Mouse (Mus musculus): ENCODE measurements around the gene Nckap5. TPM values are rescaled to one million over a fixed set of nuclear protein-coding genes. Genes with fewer than 3 reads are reported as not detected.

Gene Nckap5
- polyA plus RNA-seq, 1 experiment from 2014 or later: 8.8 TPM

- Histone ChIP-seq H3K27ac (peak overlapping the region; percentile 65), H3K36me3 (no peaks in the 10 kb centered on the region), H3K9me3 (replicated peaks) (no peaks in the 10 kb centered on the region), H3K9ac (peak overlapping the region; percentile 62), H3K4me1 (replicated peaks) (peaks cover 32% of the 10 kb centered on the region), H3K4me3 (peak overlapping the region; percentile 56), H3K27me3 (no peaks in the 10 kb centered on the region), H3K4me2 (peak overlapping the region; percentile 74)
- ATAC-seq (replicated peaks; ENCODE audit: insufficient number of reproducible peaks, insufficient read depth, low FRiP score, low read depth): peak; percentile 37; the same call in 1 of the 2 replicates
- WGBS: 6% methylated on average over 12 of the region's 12 CpGs
These were observed 92.3 kb downstream of the Nckap5 start for GRCm38 (mm10) chr1:126738291-126738640.

GRCm38 (mm10) chr1:126737554-126738290, 92.9 kb downstream of the Nckap5 start:
- Histone ChIP-seq H3K36me3 (no peaks in the 10 kb centered on the region), H3K4me1 (replicated peaks) (peaks cover 32% of the 10 kb centered on the region), H3K27me3 (no peaks in the 10 kb centered on the region), H3K9me3 (replicated peaks) (no peaks in the 10 kb centered on the region), H3K4me3 (peak overlapping the region; percentile 56), H3K9ac (peak overlapping the region; percentile 62), H3K4me2 (peak overlapping the region; percentile 74), H3K27ac (peak overlapping the region; percentile 65)
- peak; percentile 59 for ATAC-seq (replicated peaks; ENCODE audit: insufficient number of reproducible peaks, insufficient read depth, low FRiP score, low read depth)
- WGBS: 10% methylated on average over 18 of the region's 18 CpGs

- Histone ChIP-seq H3K4me2 (no peak overlapping the region), H3K9ac (no peak overlapping the region), H3K9me3 (replicated peaks) (no peaks in the 10 kb centered on the region), H3K36me3 (no peaks in the 10 kb centered on the region), H3K4me3 (no peak overlapping the region), H3K27ac (no peak overlapping the region), H3K27me3 (no peaks in the 10 kb centered on the region), H3K4me1 (replicated peaks) (peaks cover 11% of the 10 kb centered on the region)
- ATAC-seq (replicated peaks; ENCODE audit: insufficient number of reproducible peaks, insufficient read depth, low FRiP score, low read depth): no peak
These were observed 98.9 kb downstream of the Nckap5 start for GRCm38 (mm10) chr1:126731691-126732090.

GRCm38 (mm10) chr1:126726400-126727055, 104.1 kb downstream of the Nckap5 start:
- H3K9ac ChIP-seq: no peak overlapping the region
- no peak for ATAC-seq (replicated peaks; ENCODE audit: insufficient number of reproducible peaks, insufficient read depth, low FRiP score, low read depth)
- H3K4me2 ChIP-seq: no peak overlapping the region
- no peak overlapping the region for H3K27ac ChIP-seq
- no peaks in the 10 kb centered on the region for H3K27me3 ChIP-seq
- H3K4me1 ChIP-seq (replicated peaks): no peaks in the 10 kb centered on the region
- H3K4me3 ChIP-seq: no peak overlapping the region
- WGBS: 67% methylated on average over 6 of the region's 6 CpGs
- no peaks in the 10 kb centered on the region for H3K36me3 ChIP-seq
- no peaks in the 10 kb centered on the region for H3K9me3 ChIP-seq (replicated peaks)

- Histone ChIP-seq H3K4me3 (no peak overlapping the region), H3K36me3 (no peaks in the 10 kb centered on the region), H3K9me3 (replicated peaks) (no peaks in the 10 kb centered on the region), H3K27me3 (no peaks in the 10 kb centered on the region), H3K9ac (no peak overlapping the region), H3K4me2 (no peak overlapping the region), H3K27ac (no peak overlapping the region), H3K4me1 (replicated peaks) (no peaks in the 10 kb centered on the region)
- WGBS: 61% methylated on average over 9 of the region's 9 CpGs
- ATAC-seq (replicated peaks; ENCODE audit: insufficient number of reproducible peaks, insufficient read depth, low FRiP score, low read depth): no peak
These were observed 104.8 kb downstream of the Nckap5 start for GRCm38 (mm10) chr1:126725628-126726367.

- WGBS: 85% methylated on average over 1 of the region's 1 CpGs
- no peaks in the 10 kb centered on the region for H3K27me3 ChIP-seq
- H3K36me3 ChIP-seq: no peaks in the 10 kb centered on the region
- H3K4me2 ChIP-seq: no peak overlapping the region
- ATAC-seq (replicated peaks; ENCODE audit: insufficient number of reproducible peaks, insufficient read depth, low FRiP score, low read depth): no peak
- no peaks in the 10 kb centered on the region for H3K9me3 ChIP-seq (replicated peaks)
- no peak overlapping the region for H3K27ac ChIP-seq
- no peak overlapping the region for H3K4me3 ChIP-seq
- 0 out of 2 replicates have a peak, but pooled peaks cover 2% of the 10 kb centered on the region for H3K4me1 ChIP-seq (replicated peaks)
- H3K9ac ChIP-seq: no peak overlapping the region
These were observed 108.7 kb downstream of the Nckap5 start for GRCm38 (mm10) chr1:126721917-126722316.

GRCm38 (mm10) chr1:126719733-126720348, 110.8 kb downstream of the Nckap5 start:
- H3K4me3 ChIP-seq: no peak overlapping the region
- ATAC-seq (replicated peaks; ENCODE audit: insufficient number of reproducible peaks, insufficient read depth, low FRiP score, low read depth): no peak
- H3K9me3 ChIP-seq (replicated peaks): no peaks in the 10 kb centered on the region
- H3K9ac ChIP-seq: no peak overlapping the region
- WGBS: 42% methylated on average over 5 of the region's 5 CpGs
- H3K4me1 ChIP-seq (replicated peaks): 0 out of 2 replicates have a peak, but pooled peaks cover 2% of the 10 kb centered on the region
- H3K27me3 ChIP-seq: no peaks in the 10 kb centered on the region
- H3K36me3 ChIP-seq: no peaks in the 10 kb centered on the region
- no peak overlapping the region for H3K4me2 ChIP-seq
- no peak overlapping the region for H3K27ac ChIP-seq

- Histone ChIP-seq H3K36me3 (no peaks in the 10 kb centered on the region), H3K9me3 (replicated peaks) (no peaks in the 10 kb centered on the region), H3K4me1 (replicated peaks) (no peaks in the 10 kb centered on the region), H3K4me3 (no peak overlapping the region), H3K9ac (no peak overlapping the region), H3K27me3 (no peaks in the 10 kb centered on the region), H3K27ac (no peak overlapping the region), H3K4me2 (no peak overlapping the region)
- 92% methylated on average over 16 of the region's 16 CpGs for WGBS
- no peak for ATAC-seq (replicated peaks; ENCODE audit: insufficient number of reproducible peaks, insufficient read depth, low FRiP score, low read depth)
These were observed 124.0 kb downstream of the Nckap5 start for GRCm38 (mm10) chr1:126706611-126707010.

GRCm38 (mm10) chr1:126700978-126701320, 129.7 kb downstream of the Nckap5 start:
- H3K4me2 ChIP-seq: no peak overlapping the region
- H3K27ac ChIP-seq: no peak overlapping the region
- H3K36me3 ChIP-seq: no peaks in the 10 kb centered on the region
- H3K4me1 ChIP-seq (replicated peaks): no peaks in the 10 kb centered on the region
- no peak for ATAC-seq (replicated peaks; ENCODE audit: insufficient number of reproducible peaks, insufficient read depth, low FRiP score, low read depth)
- H3K4me3 ChIP-seq: no peak overlapping the region
- no peaks in the 10 kb centered on the region for H3K27me3 ChIP-seq
- no peak overlapping the region for H3K9ac ChIP-seq
- WGBS: 84% methylated on average over 4 of the region's 4 CpGs
- H3K9me3 ChIP-seq (replicated peaks): no peaks in the 10 kb centered on the region

GRCm38 (mm10) chr1:126700063-126700977, 130.3 kb downstream of the Nckap5 start:
- no peak for ATAC-seq (replicated peaks; ENCODE audit: insufficient number of reproducible peaks, insufficient read depth, low FRiP score, low read depth)
- WGBS: 74% methylated on average over 8 of the region's 8 CpGs

More at GRCm38 (mm10) chr1:126700063-126700977, 130.3 kb downstream of the Nckap5 start:
- H3K4me1 ChIP-seq (replicated peaks): no peaks in the 10 kb centered on the region
- H3K27me3 ChIP-seq: no peaks in the 10 kb centered on the region
- H3K4me2 ChIP-seq: no peak overlapping the region
- no peaks in the 10 kb centered on the region for H3K36me3 ChIP-seq
- H3K9ac ChIP-seq: no peak overlapping the region
- no peaks in the 10 kb centered on the region for H3K9me3 ChIP-seq (replicated peaks)
- no peak overlapping the region for H3K4me3 ChIP-seq
- H3K27ac ChIP-seq: no peak overlapping the region

Data from heart, embryonic 15.5 days (tissue).